In genomic region chr1:160743229-160743628, GRCm38 (mm10) we compare ENCODE assay signal across 9 mouse cellular contexts. TPM values are rescaled to one million over a fixed set of nuclear protein-coding genes. Genes with fewer than 3 reads are reported as not detected.
DNase-seq lines count a peak whose midpoint lies in the region; ATAC-seq and TF ChIP-seq lines count a peak whose summit lies in the region.
"Had no signal": no experiment of that assay in that cellular context is flagged by ENCODE, and none has a peak within 500 bp of the region (broad histone marks: within the 10 kb centered on the region; RNA-seq: fewer than 3 reads in every experiment).

No protein-coding gene starts in this region.

- H3K4me2 ChIP-seq in forebrain, embryonic 13.5 days, result no peak overlapping the region
- H3K4me2 ChIP-seq in forebrain, embryonic 16.5 days (ENCODE audit: low read length), result no peak overlapping the region
- no peak overlapping the region for H3K4me2 ChIP-seq in kidney, embryonic 14.5 days (replicated peaks; ENCODE audit: low read depth, low read length)
- H3K4me2 ChIP-seq: hindbrain, embryonic 15.5 days had no signal

- ATAC-seq in forebrain, embryonic 13.5 days, result 0 out of 2 replicates have a peak, but pooled peaks have one; percentile 67
- no peak for ATAC-seq in forebrain, embryonic 16.5 days
- 0 out of 2 replicates have a peak, but pooled peaks have one; percentile 55 for ATAC-seq in kidney, embryonic 14.5 days (ENCODE audit: low FRiP score, low TSS enrichment)

- H3K9me3 ChIP-seq in forebrain, embryonic 13.5 days (replicated peaks), result no peaks in the 10 kb centered on the region
- no peaks in the 10 kb centered on the region for H3K9me3 ChIP-seq in forebrain, embryonic 16.5 days (ENCODE audit: control insufficient read depth, low read length)
- H3K9me3 ChIP-seq in embryonic facial prominence, embryonic 10.5 days, result no peaks in the 10 kb centered on the region
- H3K9me3 ChIP-seq in kidney, embryonic 14.5 days (ENCODE audit: control insufficient read depth, low read length), result no peaks in the 10 kb centered on the region
- H3K9me3 ChIP-seq: hindbrain, embryonic 15.5 days had no signal

- TF ChIP-seq POLR2A in lung, adult 2 months (IDR thresholded peaks at IDR 0.05; ENCODE audit: borderline replicate concordance, extremely low read depth, low read depth, low read length), result no peak

- no peak overlapping the region for H3K9ac ChIP-seq in forebrain, embryonic 13.5 days
- H3K9ac ChIP-seq in forebrain, embryonic 16.5 days (replicated peaks; ENCODE audit: low read depth, low read length), result no peak overlapping the region
- H3K9ac ChIP-seq in kidney, embryonic 14.5 days (ENCODE audit: low read depth, low read length), result no peak overlapping the region
- H3K9ac ChIP-seq: hindbrain, embryonic 15.5 days had no signal

- H3K4me3 ChIP-seq in forebrain, embryonic 13.5 days, result no peak overlapping the region
- H3K4me3 ChIP-seq in forebrain, embryonic 16.5 days (replicated peaks; ENCODE audit: low read length), result no peak overlapping the region
- no peak overlapping the region for H3K4me3 ChIP-seq in embryonic facial prominence, embryonic 10.5 days
- no peak overlapping the region for H3K4me3 ChIP-seq in kidney, embryonic 14.5 days (ENCODE audit: low read length)
- no peak overlapping the region for H3K4me3 ChIP-seq in lung, adult 2 months (replicated peaks; ENCODE audit: extremely low read depth, low read depth, low read length)
- H3K4me3 ChIP-seq: hindbrain, embryonic 15.5 days had no signal

- TF ChIP-seq CTCF in lung, adult 2 months (IDR thresholded peaks at IDR 0.05; ENCODE audit: insufficient read depth, low read length), result peak; percentile 38; the same call in 1 of the 2 replicates

- H3K27me3 ChIP-seq in forebrain, embryonic 13.5 days, result no peaks in the 10 kb centered on the region
- H3K27me3 ChIP-seq in forebrain, embryonic 16.5 days (replicated peaks; ENCODE audit: control insufficient read depth, insufficient read depth, low read length), result no peaks in the 10 kb centered on the region
- no peaks in the 10 kb centered on the region for H3K27me3 ChIP-seq in embryonic facial prominence, embryonic 10.5 days (replicated peaks; ENCODE audit: low read depth, poor library complexity, severe bottlenecking)
- H3K27me3 ChIP-seq in kidney, embryonic 14.5 days (ENCODE audit: control insufficient read depth, insufficient read depth, low read length), result no peaks in the 10 kb centered on the region
- H3K27me3 ChIP-seq: hindbrain, embryonic 15.5 days had no signal

- DNase-seq in 416B (ENCODE audit: low read depth), result peak; percentile 84
- peak; percentile 63 for DNase-seq in adrenal gland, postnatal 14 days
- DNase-seq in embryonic facial prominence, embryonic 10.5 days (ENCODE audit: low spot score), result peak; percentile 38
- DNase-seq in lung, adult 2 months, result peak; percentile 25
- peak; percentile 15 for DNase-seq in spleen, adult 12 weeks (ENCODE audit: low spot score)

- H3K27ac ChIP-seq in forebrain, embryonic 13.5 days, result no peak overlapping the region
- H3K27ac ChIP-seq in forebrain, embryonic 16.5 days (ENCODE audit: low read length), result no peak overlapping the region
- H3K27ac ChIP-seq in embryonic facial prominence, embryonic 10.5 days (replicated peaks), result no peak overlapping the region
- no peak overlapping the region for H3K27ac ChIP-seq in kidney, embryonic 14.5 days (ENCODE audit: low read depth, low read length)
- H3K27ac ChIP-seq: hindbrain, embryonic 15.5 days had no signal

- WGBS in forebrain, embryonic 13.5 days, result 4% methylated on average over 2 of the region's 2 CpGs
- WGBS in forebrain, embryonic 16.5 days, result 3% methylated on average over 2 of the region's 2 CpGs
- WGBS in embryonic facial prominence, embryonic 10.5 days, result 10% methylated on average over 2 of the region's 2 CpGs
- WGBS in kidney, embryonic 14.5 days, result 3% methylated on average over 2 of the region's 2 CpGs
- WGBS in lung, adult 2 months, result 4% methylated on average over 2 of the region's 2 CpGs

- no peaks in the 10 kb centered on the region for H3K36me3 ChIP-seq in forebrain, embryonic 13.5 days (ENCODE audit: poor library complexity, severe bottlenecking)
- H3K36me3 ChIP-seq in forebrain, embryonic 16.5 days (ENCODE audit: control insufficient read depth, insufficient read depth), result no peaks in the 10 kb centered on the region
- H3K36me3 ChIP-seq in embryonic facial prominence, embryonic 10.5 days (replicated peaks), result no peaks in the 10 kb centered on the region
- H3K36me3 ChIP-seq in kidney, embryonic 14.5 days (ENCODE audit: control insufficient read depth, insufficient read depth, low read length), result no peaks in the 10 kb centered on the region
- H3K36me3 ChIP-seq: hindbrain, embryonic 15.5 days had no signal

- H3K4me1 ChIP-seq in forebrain, embryonic 13.5 days, result peaks cover 5% of the 10 kb centered on the region
- H3K4me1 ChIP-seq in forebrain, embryonic 16.5 days (replicated peaks; ENCODE audit: control insufficient read depth, insufficient read depth, low read length), result no peaks in the 10 kb centered on the region; the same call in 1 of the 2 replicates
- peaks cover 6% of the 10 kb centered on the region for H3K4me1 ChIP-seq in embryonic facial prominence, embryonic 10.5 days
- no peaks in the 10 kb centered on the region for H3K4me1 ChIP-seq in kidney, embryonic 14.5 days (ENCODE audit: control insufficient read depth, insufficient read depth, low read length)
- no peaks in the 10 kb centered on the region for H3K4me1 ChIP-seq in lung, adult 2 months (ENCODE audit: control insufficient read depth, insufficient read depth, low read length)
- H3K4me1 ChIP-seq: hindbrain, embryonic 15.5 days had no signal

RNA-seq across cellular contexts. Expression of gene Rabgap1l, which starts 49.8 kb away (rescaled TPM):
- polyA plus RNA-seq in forebrain, embryonic 13.5 days (2015; fragmentation: Nextera tagmentation; extraction: Ambion mirVana), result 19.2 and 21.3 TPM in 2 replicates
- polyA plus RNA-seq in forebrain, embryonic 16.5 days (2015; fragmentation: Nextera tagmentation; extraction: Ambion mirVana), result 44.1 and 49.4 TPM in 2 replicates
- total RNA-seq in adrenal gland, postnatal 14 days (2021), result 26.5 and 41.8 TPM in 2 replicates
- 10.5 and 11.2 TPM in 2 replicates for polyA plus RNA-seq in embryonic facial prominence, embryonic 10.5 days (2016; fragmentation: Nextera tagmentation; extraction: Ambion mirVana)
- 9.9 and 13.2 TPM in 2 replicates for polyA plus RNA-seq in kidney, embryonic 14.5 days (2014; fragmentation: Nextera tagmentation; extraction: Ambion mirVana)
- polyA plus RNA-seq in lung, adult 2 months (2012; rRNA removed), result 15.7 and 25.6 TPM in 2 replicates

Comparison
In these comparisons a context has a peak if more than half of its experiments do, and no peak if none do; other contexts are left out.
1. DNase-seq: peak in every context shown above with its lines; median percentile 84 in 416B; 63 in adrenal gland, postnatal 14 days; 38 in embryonic facial prominence, embryonic 10.5 days; 25 in lung, adult 2 months; 15 in spleen, adult 12 weeks.